Mouse (Mus musculus) forebrain, embryonic 10.5 days (tissue): Measurements from ENCODE around the gene Mpp6. TPM values are rescaled to one million over a fixed set of nuclear protein-coding genes. Genes with fewer than 3 reads are reported as not detected.

Source experiments
- DNase-seq: peaks from one replicate; pipeline ENCODE4 v3.0.0-alpha.2; 2017; ENCODE audit warnings: low spot score; ENCODE audit errors: extremely low spot score
- H3K27ac ChIP-seq: fragments of 300-500 bp; sonication (generic); 2 replicates; pipeline ENCODE4 v1.5.1; 2016; ENCODE audit warnings: mild to moderate bottlenecking
- H3K27me3 ChIP-seq: fragments of 300-500 bp; sonication (generic); 2 replicates; pipeline ENCODE4 v1.6.1; 2016; ENCODE audit warnings: mild to moderate bottlenecking; ENCODE audit not compliant: poor library complexity, severe bottlenecking
- H3K36me3 ChIP-seq: fragments of 300-500 bp; sonication (generic); replicated peaks from 2 replicates; pipeline ENCODE4 v1.6.1; 2016; ENCODE audit warnings: mild to moderate bottlenecking, moderate library complexity
- H3K4me1 ChIP-seq: fragments of 300-500 bp; sonication (generic); 2 replicates; pipeline ENCODE4 v1.6.1; 2016
- H3K4me3 ChIP-seq: fragments of 300-500 bp; sonication (generic); 2 replicates; pipeline ENCODE4 v1.5.1; 2016; ENCODE audit warnings: mild to moderate bottlenecking, moderate library complexity
- H3K9me3 ChIP-seq: fragments of 300-500 bp; sonication (generic); 2 replicates; pipeline ENCODE4 v1.6.1; 2016; ENCODE audit warnings: mild to moderate bottlenecking, moderate library complexity
- WGBS: fragments of 180-500 bp; shearing (Covaris S2); methylation state at CpG from one replicate; pipeline ENCODE4 v1.1.7; 2016; 5-methylcytosine and 5-hydroxymethylcytosine counted together
- polyA plus RNA-seq: library from polyadenylated mRNA; unstranded; fragments of >200 nt; fragmentation: Nextera tagmentation; extraction: Ambion mirVana; gene quantifications from 2 replicates; pipeline ENCODE4 v1.2.1, GENCODE M21; 2016

The Mpp6 gene
- polyA plus RNA-seq, 1 experiment from 2014 or later = 73.6 TPM

- peaks cover 36% of the 10 kb centered on the region for H3K36me3 ChIP-seq
Observed at GRCm38 (mm10) chr6:50169771-50170170, 59.7 kb downstream of the Mpp6 start.

GRCm38 (mm10) chr6:50175736-50176135 is 65.7 kb downstream of the Mpp6 start:
- Histone ChIP-seq H3K9me3 (peaks cover 5% of the 10 kb centered on the region; the same call in 1 of the 2 replicates), H3K27me3 (no peaks in the 10 kb centered on the region), H3K36me3 (peaks cover 32% of the 10 kb centered on the region), H3K27ac (no peak overlapping the region), H3K4me3 (no peak overlapping the region), H3K4me1 (no peaks in the 10 kb centered on the region)
- DNase-seq = no peak
- WGBS = 93% methylated on average over 1 of the region's 1 CpGs

More at GRCm38 (mm10) chr6:50169771-50170170, 59.7 kb downstream of the Mpp6 start:
- H3K27ac ChIP-seq = no peak overlapping the region
- no peaks in the 10 kb centered on the region for H3K27me3 ChIP-seq
- peaks cover 5% of the 10 kb centered on the region; the same call in 1 of the 2 replicates for H3K9me3 ChIP-seq
- DNase-seq = no peak
- no peak overlapping the region for H3K4me3 ChIP-seq
- H3K4me1 ChIP-seq = no peaks in the 10 kb centered on the region

GRCm38 (mm10) chr6:50180189-50180588 is 70.1 kb downstream of the Mpp6 start:
- no peak for DNase-seq
- Histone ChIP-seq H3K4me3 (no peak overlapping the region), H3K9me3 (no peaks in the 10 kb centered on the region), H3K27me3 (no peaks in the 10 kb centered on the region), H3K27ac (no peak overlapping the region), H3K36me3 (peaks cover 39% of the 10 kb centered on the region), H3K4me1 (no peaks in the 10 kb centered on the region)
- 89% methylated on average over 4 of the region's 4 CpGs for WGBS

GRCm38 (mm10) chr6:50187955-50188354 is 77.9 kb downstream of the Mpp6 start:
- Histone ChIP-seq H3K27ac (no peak overlapping the region), H3K27me3 (no peaks in the 10 kb centered on the region), H3K9me3 (no peaks in the 10 kb centered on the region), H3K4me3 (no peak overlapping the region), H3K36me3 (peaks cover 49% of the 10 kb centered on the region), H3K4me1 (peaks cover 5% of the 10 kb centered on the region)
- WGBS = 94% methylated on average over 4 of the region's 4 CpGs
- DNase-seq = no peak

- Histone ChIP-seq H3K27ac (no peak overlapping the region), H3K4me3 (no peak overlapping the region), H3K27me3 (no peaks in the 10 kb centered on the region), H3K4me1 (peaks cover 5% of the 10 kb centered on the region), H3K36me3 (peaks cover 44% of the 10 kb centered on the region), H3K9me3 (no peaks in the 10 kb centered on the region)
- no peak for DNase-seq
Observed at GRCm38 (mm10) chr6:50189376-50189775, 79.3 kb downstream of the Mpp6 start.

- no peak for DNase-seq
- Histone ChIP-seq H3K27me3 (no peaks in the 10 kb centered on the region), H3K4me1 (peaks cover 5% of the 10 kb centered on the region), H3K36me3 (peaks cover 45% of the 10 kb centered on the region), H3K9me3 (no peaks in the 10 kb centered on the region), H3K27ac (no peak overlapping the region), H3K4me3 (no peak overlapping the region)
- WGBS = 92% methylated on average over 3 of the region's 3 CpGs
Observed at GRCm38 (mm10) chr6:50191605-50192004, 81.6 kb downstream of the Mpp6 start.

GRCm38 (mm10) chr6:50192169-50192568 is 82.1 kb downstream of the Mpp6 start:
- Histone ChIP-seq H3K4me3 (no peak overlapping the region), H3K27ac (no peak overlapping the region), H3K4me1 (no peaks in the 10 kb centered on the region; the same call in 1 of the 2 replicates), H3K36me3 (peaks cover 48% of the 10 kb centered on the region), H3K9me3 (no peaks in the 10 kb centered on the region), H3K27me3 (no peaks in the 10 kb centered on the region)
- DNase-seq = no peak
- 91% methylated on average over 1 of the region's 1 CpGs for WGBS

GRCm38 (mm10) chr6:50192822-50193221 is 82.8 kb downstream of the Mpp6 start:
- H3K4me1 ChIP-seq = no peaks in the 10 kb centered on the region
- DNase-seq = no peak
- H3K27ac ChIP-seq = no peak overlapping the region
- WGBS = 93% methylated on average over 3 of the region's 3 CpGs
- no peak overlapping the region for H3K4me3 ChIP-seq
- no peaks in the 10 kb centered on the region for H3K27me3 ChIP-seq
- peaks cover 54% of the 10 kb centered on the region for H3K36me3 ChIP-seq
- H3K9me3 ChIP-seq = no peaks in the 10 kb centered on the region

GRCm38 (mm10) chr6:50193851-50194250 is 83.8 kb downstream of the Mpp6 start:
- Histone ChIP-seq H3K27me3 (no peaks in the 10 kb centered on the region), H3K36me3 (peaks cover 61% of the 10 kb centered on the region), H3K4me3 (no peak overlapping the region), H3K27ac (no peak overlapping the region), H3K4me1 (no peaks in the 10 kb centered on the region), H3K9me3 (no peaks in the 10 kb centered on the region)
- DNase-seq = no peak
- 95% methylated on average over 5 of the region's 5 CpGs for WGBS

GRCm38 (mm10) chr6:50204356-50204755 is 94.3 kb downstream of the Mpp6 start:
- WGBS = 94% methylated on average over 4 of the region's 4 CpGs
- Histone ChIP-seq H3K27ac (no peak overlapping the region), H3K4me1 (no peaks in the 10 kb centered on the region), H3K27me3 (no peaks in the 10 kb centered on the region), H3K9me3 (no peaks in the 10 kb centered on the region), H3K4me3 (no peak overlapping the region), H3K36me3 (0 out of 2 replicates have a peak, but pooled peaks cover 4% of the 10 kb centered on the region)
- no peak for DNase-seq

- Histone ChIP-seq H3K4me1 (no peaks in the 10 kb centered on the region), H3K27ac (no peak overlapping the region), H3K27me3 (no peaks in the 10 kb centered on the region), H3K9me3 (no peaks in the 10 kb centered on the region), H3K4me3 (no peak overlapping the region), H3K36me3 (0 out of 2 replicates have a peak, but pooled peaks cover 3% of the 10 kb centered on the region)
- WGBS = 93% methylated on average over 4 of the region's 4 CpGs
- no peak for DNase-seq
Observed at GRCm38 (mm10) chr6:50205093-50205492, 95.1 kb downstream of the Mpp6 start.

- Histone ChIP-seq H3K27ac (no peak overlapping the region), H3K36me3 (no peaks in the 10 kb centered on the region), H3K4me3 (no peak overlapping the region), H3K4me1 (no peaks in the 10 kb centered on the region), H3K27me3 (no peaks in the 10 kb centered on the region), H3K9me3 (no peaks in the 10 kb centered on the region)
- no peak for DNase-seq
- WGBS = 72% methylated on average over 2 of the region's 2 CpGs
Observed at GRCm38 (mm10) chr6:50214711-50215372, 104.8 kb downstream of the Mpp6 start.

- Histone ChIP-seq H3K4me3 (no peak overlapping the region), H3K27me3 (no peaks in the 10 kb centered on the region), H3K36me3 (no peaks in the 10 kb centered on the region), H3K4me1 (no peaks in the 10 kb centered on the region), H3K9me3 (no peaks in the 10 kb centered on the region), H3K27ac (no peak overlapping the region)
- no peak for DNase-seq
- 89% methylated on average over 2 of the region's 2 CpGs for WGBS
Observed at GRCm38 (mm10) chr6:50215373-50215745, 105.3 kb downstream of the Mpp6 start.

GRCm38 (mm10) chr6:50215986-50216385 is 105.9 kb downstream of the Mpp6 start:
- Histone ChIP-seq H3K27ac (no peak overlapping the region), H3K4me1 (no peaks in the 10 kb centered on the region), H3K27me3 (no peaks in the 10 kb centered on the region), H3K36me3 (no peaks in the 10 kb centered on the region), H3K4me3 (no peak overlapping the region), H3K9me3 (no peaks in the 10 kb centered on the region)
- DNase-seq = no peak
- 83% methylated on average over 4 of the region's 4 CpGs for WGBS
